Mouse (Mus musculus) neutrophil, adult 65 days (primary cell): Measurements from ENCODE around the gene Cadm4. TPM values are rescaled to one million over a fixed set of nuclear protein-coding genes. Genes with fewer than 3 reads are reported as not detected.

ENCODE experiments used
- total RNA-seq: library from RNA; stranded (reverse); gene quantifications from 2 replicates; pipeline ENCODE4 v1.2.4, GENCODE M21; 2023

Gene Cadm4
- total RNA-seq, result 0.29 TPM in 1 of 2 replicates, not detected in the other

GRCm38 (mm10) chr7:24481474-24482207, at the start of gene Cadm4:
Gene Cadm4 (plus strand): TSS chr7:24482023.

GRCm38 (mm10) chr7:24451855-24452311, 29.9 kb upstream of the Cadm4 start, which contains the start of gene Irgc1:
Gene Irgc1 (minus strand): TSS chr7:24452297.

GRCm38 (mm10) chr7:24462388-24463319, 19.2 kb upstream of the Cadm4 start, which contains the start of gene Plaur:
Gene Plaur (plus strand): TSS chr7:24462484.

GRCm38 (mm10) chr7:24506838-24507725, 25.3 kb downstream of the Cadm4 start, which contains the start of gene Zfp428:
Gene Zfp428 (plus strand): TSS chr7:24507006.

GRCm38 (mm10) chr7:24512355-24512754, 30.5 kb downstream of the Cadm4 start, which contains the start of gene AC161166.1:
Gene AC161166.1 (minus strand): TSS chr7:24512455.

GRCm38 (mm10) chr7:24530062-24530931, 48.5 kb downstream of the Cadm4 start, which contains the start of gene Irgq:
Gene Irgq (plus strand): TSS chr7:24530689.

GRCm38 (mm10) chr7:24546068-24546614, 64.3 kb downstream of the Cadm4 start, which contains the start of the genes Pinlyp and Xrcc1:
Gene Pinlyp (minus strand): TSS chr7:24546118.
Gene Xrcc1 (plus strand): TSS chr7:24546289.

Other genes with a start within 250 kb of the Cadm4 start
- gene Zfp109, start 244.5 kb upstream of the Cadm4 start, total RNA-seq, result 0.39 and 1.1 TPM in 2 replicates
- gene Zfp108, start 227.2 kb upstream of the Cadm4 start, total RNA-seq, result not detected in 2 replicates
- 0.19 TPM in 1 of 2 replicates, not detected in the other for gene Zfp93, start 211.6 kb upstream of the Cadm4 start, total RNA-seq
- gene Zfp61, start 180.8 kb upstream of the Cadm4 start, total RNA-seq, result 1.2 and 1.4 TPM in 2 replicates
- not detected in 2 replicates for gene Zfp94, start 165.4 kb upstream of the Cadm4 start, total RNA-seq
- gene Tescl, start 148.1 kb upstream of the Cadm4 start, total RNA-seq, result not detected in 2 replicates
- gene Lypd5, start 132.8 kb upstream of the Cadm4 start, total RNA-seq, result not detected in 2 replicates
- 18.0 and 26.6 TPM in 2 replicates for gene Kcnn4, start 111.8 kb upstream of the Cadm4 start, total RNA-seq
- gene Smg9, start 82.4 kb upstream of the Cadm4 start, total RNA-seq, result 55.2 and 65.2 TPM in 2 replicates
- 2.0 and 2.1 TPM in 2 replicates for gene Irgc1, start 29.7 kb upstream of the Cadm4 start, total RNA-seq
- gene Plaur, start 19.5 kb upstream of the Cadm4 start, total RNA-seq, result 1,192 and 1,464 TPM in 2 replicates
- gene Zfp428, start 25.0 kb downstream of the Cadm4 start, total RNA-seq, result 0.41 TPM in 1 of 2 replicates, not detected in the other
- gene AC161166.1, start 30.4 kb downstream of the Cadm4 start, total RNA-seq, result not detected in 2 replicates
- 4.4 and 6.3 TPM in 2 replicates for gene Irgq, start 48.7 kb downstream of the Cadm4 start, total RNA-seq
- not detected in 2 replicates for gene Pinlyp, start 64.1 kb downstream of the Cadm4 start, total RNA-seq
- gene Xrcc1, start 64.3 kb downstream of the Cadm4 start, total RNA-seq, result 29.1 and 35.1 TPM in 2 replicates
- 57.3 and 69.3 TPM in 2 replicates for gene Ethe1, start 105.5 kb downstream of the Cadm4 start, total RNA-seq
- 0.14 and 0.22 TPM in 2 replicates for gene Zfp575, start 105.6 kb downstream of the Cadm4 start, total RNA-seq
- 5.0 and 6.5 TPM in 2 replicates for gene Phldb3, start 128.7 kb downstream of the Cadm4 start, total RNA-seq
- not detected in 2 replicates for gene Lypd3, start 154.5 kb downstream of the Cadm4 start, total RNA-seq
- not detected in 2 replicates for gene Tex101, start 194.7 kb downstream of the Cadm4 start, total RNA-seq
- gene BC049730, start 227.2 kb downstream of the Cadm4 start, total RNA-seq, result 1.6 and 2.2 TPM in 2 replicates
- 5.8 and 13.4 TPM in 2 replicates for gene Gm4763, start 244.9 kb downstream of the Cadm4 start, total RNA-seq